Mouse (Mus musculus) liver, embryonic 14.5 days (tissue): ENCODE measurements around the gene Prss48. TPM values are rescaled to one million over a fixed set of nuclear protein-coding genes. Genes with fewer than 3 reads are reported as not detected.

Experiments used
- ATAC-seq: fragments of 200-750 bp; cut with Nextera tagmentation; 2 replicates; pipeline ENCODE4 v1.8.0; 2017; ENCODE audit warnings: moderate number of reproducible peaks, mild to moderate bottlenecking, moderate library complexity; ENCODE audit not compliant: insufficient read depth
- DNase-seq, 3 experiments: peaks; one replicate each; pipeline ENCODE4 v3.0.0-alpha.2; 2012 to 2013; ENCODE audit warnings: low read depth in 3 of 3, low spot score in 3 of 3
- H3K27ac ChIP-seq: fragments of 300-500 bp; sonication (generic); 2 replicates; pipeline ENCODE4 v1.5.1; 2014; ENCODE audit warnings: moderate library complexity, mild to moderate bottlenecking, control low read depth, inconsistent platforms
- H3K27me3 ChIP-seq: fragments of 300-500 bp; sonication (generic); 2 replicates; pipeline ENCODE4 v1.6.1; 2014; ENCODE audit warnings: mild to moderate bottlenecking, low read length, moderate library complexity; ENCODE audit not compliant: control insufficient read depth, insufficient read depth
- H3K36me3 ChIP-seq: fragments of 300-500 bp; sonication (generic); replicated peaks from 2 replicates; pipeline ENCODE4 v1.6.1; 2014; ENCODE audit warnings: low read depth; ENCODE audit not compliant: control insufficient read depth, insufficient read depth
- H3K4me1 ChIP-seq, 2 experiments: fragments of 200-500 bp in 1 of 2; fragments of 300-500 bp in 1 of 2; sonication (generic) in 1 of 2; replicated peaks; 2 replicates each; pipeline ENCODE4 v1.6.1; 2012 to 2014; ENCODE audit warnings: antibody characterized with exemption in 1 of 2, inconsistent platforms in 1 of 2, low read length in 1 of 2; ENCODE audit not compliant: control insufficient read depth in 2 of 2, insufficient read depth in 2 of 2
- H3K4me2 ChIP-seq: fragments of 300-500 bp; sonication (generic); 2 replicates; pipeline ENCODE4 v1.6.1; 2014; ENCODE audit warnings: low read depth, mild to moderate bottlenecking, control low read depth, moderate library complexity
- H3K4me3 ChIP-seq, 2 experiments: fragments of 200-500 bp in 1 of 2; fragments of 300-500 bp in 1 of 2; sonication (generic) in 1 of 2; 2 replicates each; pipeline ENCODE4 v1.5.1; 2012 to 2014; ENCODE audit warnings: low read depth in 2 of 2, low read length in 2 of 2, mild to moderate bottlenecking in 2 of 2, control low read depth in 1 of 2, inconsistent platforms in 1 of 2, moderate library complexity in 1 of 2; ENCODE audit not compliant: insufficient read depth in 1 of 2
- H3K9ac ChIP-seq: fragments of 300-500 bp; sonication (generic); replicated peaks from 2 replicates; pipeline ENCODE4 v1.6.1; 2014; ENCODE audit warnings: mild to moderate bottlenecking, control low read depth, moderate library complexity
- H3K9me3 ChIP-seq: fragments of 300-500 bp; sonication (generic); 2 replicates; pipeline ENCODE4 v1.6.1; 2016; ENCODE audit warnings: low read length, mixed read lengths; ENCODE audit not compliant: control insufficient read depth
- CTCF ChIP-seq: IDR thresholded peaks from 2 replicates; pipeline ENCODE4 v1.5.1; 2016; ENCODE audit warnings: antibody characterized with exemption, low read depth, control low read depth
- EP300 ChIP-seq: IDR thresholded peaks from 2 replicates; pipeline ENCODE4 v1.6.1; 2016; ENCODE audit warnings: antibody characterized with exemption, low read depth
- WGBS: fragments of 180-500 bp; shearing (Covaris S2); extraction: QIAGEN DNeasy Blood & Tissue Kit; methylation state at CpG from one replicate; pipeline ENCODE4 v1.1.7; 2014; ENCODE audit not compliant: insufficient replicate concordance; 5-methylcytosine and 5-hydroxymethylcytosine counted together
- polyA plus RNA-seq, 2 experiments: library from polyadenylated mRNA; depleted of rRNA in 1 of 2; stranded (reverse) in 1 of 2; unstranded in 1 of 2; fragments of >200 nt; fragmentation: Nextera tagmentation in 1 of 2; extraction: Ambion mirVana in 1 of 2; gene quantifications; 2 replicates each; pipeline versions ENCODE4 v1.2.1 to v1.2.3; 2012 to 2014

The Prss48 gene
- polyA plus RNA-seq, 2 experiments: not detected

DNA sequence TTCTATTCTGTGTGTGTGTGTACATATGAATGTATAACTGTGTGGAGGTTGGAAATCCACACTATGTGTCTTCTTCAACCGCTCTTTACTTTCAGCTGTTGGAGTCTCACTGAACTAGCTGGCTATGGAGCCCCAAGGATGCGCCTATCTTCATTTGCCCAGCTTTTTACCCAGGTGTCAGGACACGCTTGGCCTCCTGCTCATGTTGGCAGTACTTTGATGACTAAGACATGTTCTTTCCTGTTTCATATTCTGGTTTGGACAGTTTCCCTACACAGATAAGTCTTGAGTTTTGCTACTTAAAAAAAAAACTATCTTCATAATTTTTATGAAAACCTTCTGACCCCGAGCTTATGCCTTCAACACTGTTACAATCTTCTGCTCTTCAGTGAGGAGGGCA, 36.8 kb downstream of the Prss48 start:
- Histone ChIP-seq H3K4me3 (no peak overlapping the region), H3K27me3 (no peaks in the 10 kb centered on the region), H3K36me3 (no peaks in the 10 kb centered on the region), H3K9me3 (no peaks in the 10 kb centered on the region), H3K9ac (no peak overlapping the region), H3K4me1 (peaks cover 0 to under 1% of the 10 kb centered on the region in 2 experiments; a peak in 1 of 4 replicates), H3K4me2 (no peak overlapping the region), H3K27ac (no peak overlapping the region)
- ATAC-seq (no peak), DNase-seq (no peak)
- 69% methylated on average over 4 of the region's 4 CpGs for WGBS
- no peak for TF ChIP-seq EP300
- TF ChIP-seq CTCF: no peak

DNA sequence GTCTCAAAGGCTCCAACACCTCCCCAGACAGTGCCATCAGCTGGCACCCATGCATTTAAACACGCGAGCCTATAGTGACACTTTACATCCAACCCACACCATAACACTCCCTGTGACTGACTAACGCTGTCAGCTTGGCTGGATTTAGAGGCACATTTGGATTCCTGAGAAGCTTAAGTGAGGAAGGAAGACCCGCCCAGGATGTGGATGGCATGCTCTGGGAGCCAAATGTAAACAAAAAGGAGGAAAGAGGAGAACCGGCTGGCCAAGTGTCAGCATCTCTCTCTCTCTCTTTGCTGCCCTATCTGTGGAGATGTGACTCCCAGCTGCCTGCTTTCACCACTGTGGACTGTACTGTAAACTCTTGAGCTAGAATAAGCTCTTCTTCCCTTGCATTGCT, 41.2 kb downstream of the Prss48 start:
- Histone ChIP-seq H3K27ac (no peak overlapping the region), H3K36me3 (no peaks in the 10 kb centered on the region)

GRCm38 (mm10) chr3:85959669-85960068, 42.6 kb downstream of the Prss48 start:
- 67% methylated on average over 1 of the region's 1 CpGs for WGBS
- Histone ChIP-seq H3K27ac (no peak overlapping the region), H3K27me3 (no peaks in the 10 kb centered on the region), H3K9ac (no peak overlapping the region), H3K4me1 (no peaks in the 10 kb centered on the region), H3K4me3 (no peak overlapping the region), H3K4me2 (no peak overlapping the region), H3K9me3 (no peaks in the 10 kb centered on the region), H3K36me3 (no peaks in the 10 kb centered on the region)
- DNase-seq (no peak), ATAC-seq (no peak)
- TF ChIP-seq CTCF: no peak
- TF ChIP-seq EP300: no peak

More for the DNA sequence above, 41.2 kb downstream of the Prss48 start:
- no peak overlapping the region for H3K4me3 ChIP-seq
- no peak overlapping the region for H3K4me2 ChIP-seq
- TF ChIP-seq EP300 (no peak), CTCF (no peak)
- no peak for ATAC-seq
- H3K4me1 ChIP-seq: no peaks in the 10 kb centered on the region
- H3K9me3 ChIP-seq: no peaks in the 10 kb centered on the region
- no peak overlapping the region for H3K9ac ChIP-seq
- 30% methylated on average over 5 of the region's 5 CpGs for WGBS
- DNase-seq: no peak
- no peaks in the 10 kb centered on the region for H3K27me3 ChIP-seq

DNA sequence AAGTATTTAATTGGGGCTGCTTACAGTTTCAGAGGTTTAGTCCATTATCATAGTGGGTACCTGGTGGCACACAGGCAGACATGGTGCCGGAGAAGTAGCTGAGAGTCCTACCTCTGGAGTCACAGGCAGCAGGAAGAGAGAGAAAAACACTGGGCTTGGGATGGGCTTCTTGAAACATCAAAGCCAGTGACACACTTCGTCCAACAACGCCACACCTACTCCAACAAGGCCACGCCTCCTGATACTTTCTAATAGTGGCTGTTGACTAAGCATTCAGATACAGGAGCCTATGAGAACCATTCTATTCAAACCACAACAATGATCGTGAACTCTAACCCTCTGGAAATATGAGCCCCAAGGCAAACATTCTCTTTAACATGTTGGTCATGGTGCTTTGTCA, 46.6 kb downstream of the Prss48 start:
- TF ChIP-seq EP300 (no peak), CTCF (no peak)

GRCm38 (mm10) chr3:85955269-85955668, 47.0 kb downstream of the Prss48 start:
- Histone ChIP-seq H3K9me3 (no peaks in the 10 kb centered on the region), H3K4me1 (no peaks in the 10 kb centered on the region), H3K9ac (no peak overlapping the region), H3K27ac (no peak overlapping the region), H3K4me2 (no peak overlapping the region), H3K36me3 (no peaks in the 10 kb centered on the region), H3K4me3 (no peak overlapping the region), H3K27me3 (no peaks in the 10 kb centered on the region)
- ATAC-seq (no peak), DNase-seq (no peak)
- 84% methylated on average over 9 of the region's 9 CpGs for WGBS
- TF ChIP-seq EP300 (no peak), CTCF (no peak)

More for the DNA sequence above, 46.6 kb downstream of the Prss48 start:
- 63% methylated on average over 5 of the region's 5 CpGs for WGBS
- no peak overlapping the region for H3K4me3 ChIP-seq
- no peak overlapping the region for H3K9ac ChIP-seq
- no peaks in the 10 kb centered on the region for H3K9me3 ChIP-seq
- ATAC-seq (no peak), DNase-seq (no peak)
- H3K27ac ChIP-seq: no peak overlapping the region
- no peaks in the 10 kb centered on the region for H3K4me1 ChIP-seq
- H3K36me3 ChIP-seq: no peaks in the 10 kb centered on the region
- H3K4me2 ChIP-seq: no peak overlapping the region
- H3K27me3 ChIP-seq: no peaks in the 10 kb centered on the region
